Mouse (Mus musculus) MEL (cell line): ENCODE data around the gene Hivep2. TPM values are rescaled to one million over a fixed set of nuclear protein-coding genes. Genes with fewer than 3 reads are reported as not detected.

Experiments used
- DNase-seq: peaks from one replicate; pipeline ENCODE4 v3.0.0; 2011; ENCODE audit warnings: low read depth, low spot score
- H3K27ac ChIP-seq: 2 replicates; pipeline ENCODE4 v1.5.1; 2012; ENCODE audit warnings: low read depth, mild to moderate bottlenecking, control low read depth, low read length, moderate library complexity; ENCODE audit not compliant: control insufficient read depth
- H3K27me3 ChIP-seq, 2 experiments: fragments of 150-350 bp in 1 of 2; sonication (generic) in 1 of 2; 2 replicates each; pipeline ENCODE4 v1.6.1; 2012; ENCODE audit warnings: low read length in 2 of 2, mild to moderate bottlenecking in 2 of 2, improper control_type of control experiment in 1 of 2, moderate library complexity in 1 of 2; ENCODE audit not compliant: insufficient read depth in 2 of 2, control insufficient read depth in 1 of 2
- H3K36me3 ChIP-seq, 2 experiments: 2 replicates each; pipeline ENCODE4 v1.6.1; 2012 to 2014; ENCODE audit warnings: low read length in 2 of 2, improper control_type of control experiment in 1 of 2, inconsistent platforms in 1 of 2, mild to moderate bottlenecking in 1 of 2; ENCODE audit not compliant: insufficient read depth in 2 of 2, control insufficient read depth in 1 of 2
- H3K4me1 ChIP-seq, 2 experiments: fragments of 150-350 bp in 1 of 2; sonication (generic) in 1 of 2; 2 replicates each; pipeline ENCODE4 v1.6.1; 2012; ENCODE audit warnings: low read length in 2 of 2, improper control_type of control experiment in 1 of 2, mild to moderate bottlenecking in 1 of 2; ENCODE audit not compliant: insufficient read depth in 2 of 2, control insufficient read depth in 1 of 2
- H3K4me3 ChIP-seq, 2 experiments: fragments of 150-350 bp in 1 of 2; sonication (generic) in 1 of 2; 2 replicates each; pipeline ENCODE4 v1.5.1; 2012; ENCODE audit warnings: low read depth in 2 of 2, low read length in 2 of 2, mild to moderate bottlenecking in 2 of 2, moderate library complexity in 2 of 2, control low read depth in 1 of 2, improper control_type of control experiment in 1 of 2; ENCODE audit not compliant: control insufficient read depth in 1 of 2, insufficient read depth in 1 of 2
- H3K79me2 ChIP-seq: 2 replicates; pipeline ENCODE4 v1.6.1; 2012; ENCODE audit warnings: mild to moderate bottlenecking, low read length, moderate library complexity; ENCODE audit not compliant: control insufficient read depth, poor library complexity, insufficient read depth
- H3K9ac ChIP-seq: 2 replicates; pipeline ENCODE4 v1.6.1; 2012; ENCODE audit warnings: low read depth, mild to moderate bottlenecking, control low read depth, low read length, moderate library complexity; ENCODE audit not compliant: control insufficient read depth, poor library complexity, severe bottlenecking
- H3K9me3 ChIP-seq: fragments of 150-350 bp; sonication (generic); replicated peaks from 2 replicates; pipeline ENCODE4 v1.6.1; 2012; ENCODE audit warnings: mild to moderate bottlenecking, low read length, improper control_type of control experiment, moderate library complexity; ENCODE audit not compliant: insufficient read depth
- BHLHE40 ChIP-seq: IDR thresholded peaks from 2 replicates; pipeline ENCODE4 v1.6.1; 2012; ENCODE audit warnings: low read depth, mild to moderate bottlenecking, inconsistent platforms, low read length, improper control_type of control experiment, borderline replicate concordance
- CHD1 ChIP-seq: IDR thresholded peaks from 2 replicates; pipeline ENCODE4 v1.6.1; 2012; ENCODE audit warnings: low read depth, mild to moderate bottlenecking, inconsistent platforms, low read length, improper control_type of control experiment
- CHD2 ChIP-seq: IDR thresholded peaks from 2 replicates; pipeline ENCODE4 v1.6.1; 2011; ENCODE audit warnings: low read length, improper control_type of control experiment
- CTCF ChIP-seq, 3 experiments: IDR thresholded peaks in 2 of 3; conservative IDR thresholded peaks in 1 of 3; 2 replicates each; pipeline ENCODE4 v1.5.1; 2011 to 2012; ENCODE audit warnings: low read length in 3 of 3, low read depth in 2 of 3, mild to moderate bottlenecking in 2 of 3, improper control_type of control experiment in 1 of 3, inconsistent platforms in 1 of 3, mixed read lengths in 1 of 3, moderate library complexity in 1 of 3; ENCODE audit not compliant: control insufficient read depth in 1 of 3, insufficient read depth in 1 of 3, poor library complexity in 1 of 3, severe bottlenecking in 1 of 3
- E2F4 ChIP-seq: IDR thresholded peaks from 2 replicates; pipeline ENCODE4 v1.6.1; 2011; ENCODE audit warnings: low read depth, low read length, improper control_type of control experiment, borderline replicate concordance
- ELF1 ChIP-seq: IDR thresholded peaks from 2 replicates; pipeline ENCODE4 v1.6.1; 2014; ENCODE audit warnings: low read depth, mild to moderate bottlenecking, inconsistent platforms, low read length, improper control_type of control experiment, moderate library complexity
- EP300 ChIP-seq, 2 experiments: IDR thresholded peaks; 2 replicates each; pipeline ENCODE4 v1.6.1; 2011; ENCODE audit warnings: improper control_type of control experiment in 2 of 2, low read length in 2 of 2, low read depth in 1 of 2, mild to moderate bottlenecking in 1 of 2
- ETS1 ChIP-seq: IDR thresholded peaks from 2 replicates; pipeline ENCODE4 v1.6.1; 2012; ENCODE audit warnings: low read depth, mild to moderate bottlenecking, inconsistent platforms, low read length, improper control_type of control experiment, moderate library complexity
- HCFC1 ChIP-seq: IDR thresholded peaks from 2 replicates; pipeline ENCODE4 v1.6.1; 2012; ENCODE audit warnings: low read depth, mild to moderate bottlenecking, inconsistent platforms, low read length, improper control_type of control experiment, moderate library complexity
- JUND ChIP-seq: IDR thresholded peaks from 2 replicates; pipeline ENCODE4 v1.6.1; 2011; ENCODE audit warnings: low read depth, mild to moderate bottlenecking, improper control_type of control experiment, low read length
- KAT2A ChIP-seq: conservative IDR thresholded peaks from 2 replicates; pipeline ENCODE4 v1.6.1; 2012; ENCODE audit warnings: low read depth, low read length, improper control_type of control experiment, inconsistent platforms
- MAFK ChIP-seq: IDR thresholded peaks from 2 replicates; pipeline ENCODE4 v1.6.1; 2011; ENCODE audit warnings: low read depth, mild to moderate bottlenecking, low read length, improper control_type of control experiment, borderline replicate concordance
- MAZ ChIP-seq: IDR thresholded peaks from 2 replicates; pipeline ENCODE4 v1.6.1; 2012; ENCODE audit warnings: low read depth, mild to moderate bottlenecking, inconsistent platforms, low read length, improper control_type of control experiment
- MXI1 ChIP-seq: IDR thresholded peaks from 2 replicates; pipeline ENCODE4 v1.6.1; 2011; ENCODE audit warnings: mild to moderate bottlenecking, low read depth, low read length, improper control_type of control experiment
- MYC ChIP-seq: IDR thresholded peaks from 2 replicates; pipeline ENCODE4 v1.6.1; 2011; ENCODE audit warnings: low read depth, mild to moderate bottlenecking, low read length, improper control_type of control experiment, moderate library complexity
- NELFE ChIP-seq: IDR thresholded peaks from 2 replicates; pipeline ENCODE4 v1.6.1; 2011; ENCODE audit warnings: low read depth, low read length, improper control_type of control experiment
- NRF1 ChIP-seq: IDR thresholded peaks from 2 replicates; pipeline ENCODE4 v1.6.1; 2014; ENCODE audit warnings: low read depth, mild to moderate bottlenecking, inconsistent platforms, low read length, improper control_type of control experiment, moderate library complexity; ENCODE audit not compliant: poor library complexity, insufficient read depth, severe bottlenecking
- POLR2A ChIP-seq, 2 experiments: IDR thresholded peaks; 2 replicates each; pipeline ENCODE4 v1.6.1; 2011 to 2012; ENCODE audit warnings: low read length in 2 of 2, mild to moderate bottlenecking in 2 of 2, control low read depth in 1 of 2, improper control_type of control experiment in 1 of 2, low read depth in 1 of 2, moderate library complexity in 1 of 2; ENCODE audit not compliant: control insufficient read depth in 1 of 2, insufficient read depth in 1 of 2, poor library complexity in 1 of 2
- POLR2AphosphoS2 ChIP-seq: IDR thresholded peaks from 2 replicates; pipeline ENCODE4 v1.6.1; 2011; ENCODE audit warnings: low read length, improper control_type of control experiment
- POLR2AphosphoS5 ChIP-seq: IDR thresholded peaks from 2 replicates; pipeline ENCODE4 v1.6.1; 2012; ENCODE audit warnings: low read depth, borderline replicate concordance, mild to moderate bottlenecking, inconsistent platforms, low read length, moderate library complexity, mixed read lengths
- RCOR1 ChIP-seq: IDR thresholded peaks from 2 replicates; pipeline ENCODE4 v1.6.1; 2012; ENCODE audit warnings: low read depth, mild to moderate bottlenecking, inconsistent platforms, low read length, improper control_type of control experiment
- TAL1 ChIP-seq: IDR thresholded peaks from 2 replicates; pipeline ENCODE4 v1.6.1; 2012; ENCODE audit warnings: mild to moderate bottlenecking, inconsistent platforms, low read length, moderate library complexity, mixed read lengths
- TCF12 ChIP-seq: IDR thresholded peaks from 2 replicates; pipeline ENCODE4 v1.6.1; 2014; ENCODE audit warnings: low read depth, mild to moderate bottlenecking, inconsistent platforms, low read length, improper control_type of control experiment, moderate library complexity
- UBTF ChIP-seq: IDR thresholded peaks from 2 replicates; pipeline ENCODE4 v1.6.1; 2012; ENCODE audit warnings: low read depth, mild to moderate bottlenecking, inconsistent platforms, low read length, improper control_type of control experiment, moderate library complexity, borderline replicate concordance; ENCODE audit not compliant: insufficient read depth
- ZKSCAN1 ChIP-seq: IDR thresholded peaks from 2 replicates; pipeline ENCODE4 v1.6.1; 2012; ENCODE audit warnings: low read depth, mild to moderate bottlenecking, inconsistent platforms, low read length, improper control_type of control experiment, moderate library complexity
- ZNF384 ChIP-seq: IDR thresholded peaks from 2 replicates; pipeline ENCODE4 v1.6.1; 2012; ENCODE audit warnings: low read depth, mild to moderate bottlenecking, inconsistent platforms, low read length, improper control_type of control experiment
- polyA plus RNA-seq, 2 experiments: library from polyadenylated mRNA; stranded (reverse) in 1 of 2; unstranded in 1 of 2; fragments of >175 nt in 1 of 2; fragments of >200 nt in 1 of 2; gene quantifications; 2 replicates each; pipeline versions ENCODE4 v1.2.1 to v1.2.4; 2012; ENCODE audit warnings: low replicate concordance in 2 of 2, low read depth in 1 of 2; ENCODE audit not compliant: insufficient read length in 2 of 2, insufficient read depth in 1 of 2, missing spikeins in 1 of 2
- total RNA-seq: library from RNA; depleted of rRNA; stranded (reverse); fragments of 300-350 nt; gene quantifications from 2 replicates; pipeline ENCODE4 v1.2.3, GENCODE M21; 2012

The Hivep2 gene
- total and polyA plus RNA-seq, 3 experiments: not detected

- Histone ChIP-seq H3K79me2 (no peaks in the 10 kb centered on the region), H3K36me3 (no peaks in the 10 kb centered on the region)
- no peak for TF ChIP-seq KAT2A
- no peak for TF ChIP-seq NRF1
- TF ChIP-seq E2F4: no peak
- TF ChIP-seq BHLHE40: no peak
- TF ChIP-seq HCFC1: no peak
- TF ChIP-seq RCOR1: no peak
- no peak for TF ChIP-seq MAFK
- TF ChIP-seq MYC: no peak
- TF ChIP-seq JUND: no peak
- TF ChIP-seq EP300 (IDR thresholded peaks at IDR 0.05; ENCODE audit: low read depth in 1 of 2, low read length in 2 of 2): no peak
- no peak for TF ChIP-seq POLR2AphosphoS5
- TF ChIP-seq POLR2AphosphoS2: no peak
- no peak for TF ChIP-seq CTCF (IDR thresholded peaks at IDR 0.05 in 2 of 3, conservative IDR thresholded peaks at IDR 0.05 in 1 of 3; ENCODE audit: control insufficient read depth in 1 of 3, insufficient read depth in 1 of 3, low read depth in 2 of 3, low read length in 3 of 3, poor library complexity in 1 of 3, severe bottlenecking in 1 of 3)
- TF ChIP-seq MAZ: no peak
- no peak for TF ChIP-seq POLR2A (IDR thresholded peaks at IDR 0.05; ENCODE audit: control insufficient read depth in 1 of 2, insufficient read depth in 1 of 2, low read depth in 1 of 2, low read length in 2 of 2, poor library complexity in 1 of 2)
- no peak for TF ChIP-seq ETS1
- TF ChIP-seq TAL1: no peak
- no peak for TF ChIP-seq CHD1
Observed at GRCm38 (mm10) chr10:13935646-13936045, 30.2 kb upstream of the Hivep2 start.

GRCm38 (mm10) chr10:13941406-13941805 lies 24.5 kb upstream of the Hivep2 start:
- Histone ChIP-seq H3K4me3 (no peak overlapping the region), H3K79me2 (no peaks in the 10 kb centered on the region), H3K27me3 (no peaks in the 10 kb centered on the region), H3K4me1 (no peaks in the 10 kb centered on the region), H3K36me3 (no peaks in the 10 kb centered on the region), H3K9ac (no peak overlapping the region), H3K9me3 (no peaks in the 10 kb centered on the region), H3K27ac (no peak overlapping the region)
- DNase-seq: no peak
- TF ChIP-seq ETS1 (no peak), JUND (no peak), ZKSCAN1 (no peak), UBTF (no peak), ZNF384 (no peak), CHD2 (no peak), ELF1 (no peak), POLR2A (IDR thresholded peaks at IDR 0.05; ENCODE audit: control insufficient read depth in 1 of 2, insufficient read depth in 1 of 2, low read depth in 1 of 2, low read length in 2 of 2, poor library complexity in 1 of 2) (no peak), POLR2AphosphoS5 (no peak), NELFE (no peak), TCF12 (no peak), POLR2AphosphoS2 (no peak), MXI1 (no peak)
- TF ChIP-seq, all 39 proteins: peak for 0

More at GRCm38 (mm10) chr10:13935646-13936045, 30.2 kb upstream of the Hivep2 start:
- Histone ChIP-seq H3K9ac (no peak overlapping the region), H3K27ac (no peak overlapping the region), H3K27me3 (no peaks in the 10 kb centered on the region), H3K4me3 (no peak overlapping the region), H3K9me3 (no peaks in the 10 kb centered on the region), H3K4me1 (no peaks in the 10 kb centered on the region)
- DNase-seq: no peak
